Mouse (Mus musculus) spleen, adult 2 months (tissue): Measurements from ENCODE around the gene Cgrrf1. TPM values are rescaled to one million over a fixed set of nuclear protein-coding genes. Genes with fewer than 3 reads are reported as not detected.

Source experiments
- DNase-seq, 2 experiments: peaks; one replicate each; pipeline versions ENCODE4 v3.0.0 to v3.0.0-alpha.2; 2012 to 2021; ENCODE audit warnings: low spot score in 2 of 2, low read depth in 1 of 2
- H3K27ac ChIP-seq: fragments of 200-500 bp; 2 replicates; pipeline ENCODE4 v1.5.1; 2012; ENCODE audit warnings: low read length, inconsistent platforms; ENCODE audit not compliant: insufficient read depth
- H3K27me3 ChIP-seq: fragments of 200-500 bp; 2 replicates; pipeline ENCODE4 v1.6.1; 2012; ENCODE audit warnings: mild to moderate bottlenecking, moderate library complexity, low read length, inconsistent platforms; ENCODE audit not compliant: control insufficient read depth, insufficient read depth
- H3K36me3 ChIP-seq: fragments of 200-500 bp; 2 replicates; pipeline ENCODE4 v1.6.1; 2012; ENCODE audit warnings: mild to moderate bottlenecking, low read length, inconsistent platforms; ENCODE audit not compliant: control insufficient read depth, insufficient read depth
- H3K4me1 ChIP-seq: fragments of 200-500 bp; 2 replicates; pipeline ENCODE4 v1.6.1; 2011; ENCODE audit warnings: inconsistent platforms; ENCODE audit not compliant: control insufficient read depth, insufficient read depth, insufficient read length
- H3K4me3 ChIP-seq: fragments of 200-500 bp; 2 replicates; pipeline ENCODE4 v1.5.1; 2011; ENCODE audit warnings: mild to moderate bottlenecking, inconsistent platforms; ENCODE audit not compliant: insufficient read depth, insufficient read length; ENCODE audit errors: extremely low read depth
- CTCF ChIP-seq: fragments of 200-500 bp; IDR thresholded peaks from 2 replicates; pipeline ENCODE4 v1.5.1; 2011; ENCODE audit warnings: mild to moderate bottlenecking, inconsistent platforms; ENCODE audit not compliant: insufficient read depth, insufficient read length, insufficient replicate concordance; ENCODE audit errors: extremely low read depth
- POLR2A ChIP-seq: fragments of 200-500 bp; IDR thresholded peaks from 2 replicates; pipeline ENCODE4 v1.6.1; 2011; ENCODE audit warnings: low read depth, low read length, inconsistent platforms
- WGBS: fragments of 180-500 bp; shearing (Covaris S2); methylation state at CpG from one replicate; pipeline ENCODE4 v1.1.7; 2018; 5-methylcytosine and 5-hydroxymethylcytosine counted together
- polyA plus RNA-seq: library from polyadenylated mRNA; depleted of rRNA; stranded (reverse); fragments of >200 nt; gene quantifications from 2 replicates; pipeline ENCODE4 v1.2.3, GENCODE M21; 2012

Cgrrf1 gene
- polyA plus RNA-seq, 1 experiment, result 7.3 TPM

GRCm38 (mm10) chr14:46881581-46882430, 49.9 kb downstream of the Cgrrf1 start:
- no peaks in the 10 kb centered on the region for H3K36me3 ChIP-seq
- 26% methylated on average over 40 of the region's 40 CpGs for WGBS
- H3K4me3 ChIP-seq, result peak overlapping the region; percentile 38; the same call in 1 of the 2 replicates
- TF ChIP-seq CTCF, result no peak
- TF ChIP-seq POLR2A, result no peak
- peaks cover 4% of the 10 kb centered on the region for H3K4me1 ChIP-seq
- peak in 1 of 2 experiments; percentile 5 for DNase-seq
- H3K27ac ChIP-seq, result peak overlapping the region; percentile 57; the same call in 1 of the 2 replicates
- H3K27me3 ChIP-seq, result peaks cover 28% of the 10 kb centered on the region

- peak within 1 kb of the TSS; percentile 60; the same call in 1 of the 2 replicates for H3K4me3 ChIP-seq
- H3K27me3 ChIP-seq, result peaks cover 28% of the 10 kb centered on the region
- no peaks in the 10 kb centered on the region for H3K36me3 ChIP-seq
- H3K4me1 ChIP-seq, result peaks cover 4% of the 10 kb centered on the region
- 2% methylated on average over 52 of the region's 54 CpGs for WGBS
- H3K27ac ChIP-seq, result peak within 1 kb of the TSS; percentile 57; the same call in 1 of the 2 replicates
- TF ChIP-seq POLR2A (no peak), CTCF (no peak)
- peak in 1 of 2 experiments; percentile 26 for DNase-seq
Measured at GRCm38 (mm10) chr14:46882431-46883067, 50.6 kb downstream of the Cgrrf1 start, which contains the start of gene Samd4. Samd4 (plus strand) TSS chr14:46882854.

- Histone ChIP-seq H3K4me1 (peaks cover 4% of the 10 kb centered on the region), H3K36me3 (no peaks in the 10 kb centered on the region), H3K27me3 (peaks cover 28% of the 10 kb centered on the region), H3K4me3 (peak overlapping the region; percentile 60; the same call in 1 of the 2 replicates), H3K27ac (peak overlapping the region; percentile 48; the same call in 1 of the 2 replicates)
- peak in 1 of 2 experiments; percentile 4 for DNase-seq
- no peak for TF ChIP-seq POLR2A
- no peak for TF ChIP-seq CTCF
- 2% methylated on average over 67 of the region's 70 CpGs for WGBS
Measured at GRCm38 (mm10) chr14:46883068-46883870, 51.3 kb downstream of the Cgrrf1 start.

- DNase-seq, result peak in 1 of 2 experiments; percentile 5
- Histone ChIP-seq H3K4me3 (peak overlapping the region; percentile 60), H3K4me1 (peaks cover 4% of the 10 kb centered on the region), H3K27ac (no peak overlapping the region), H3K27me3 (peaks cover 28% of the 10 kb centered on the region), H3K36me3 (no peaks in the 10 kb centered on the region)
- 2% methylated on average over 29 of the region's 29 CpGs for WGBS
- TF ChIP-seq POLR2A (no peak), CTCF (no peak)
Measured at GRCm38 (mm10) chr14:46883871-46884441, 52.0 kb downstream of the Cgrrf1 start.

GRCm38 (mm10) chr14:46884701-46885428, 52.9 kb downstream of the Cgrrf1 start:
- TF ChIP-seq CTCF (no peak), POLR2A (no peak)

More at GRCm38 (mm10) chr14:46884701-46885428, 52.9 kb downstream of the Cgrrf1 start:
- Histone ChIP-seq H3K27ac (peak overlapping the region; percentile 39; the same call in 1 of the 2 replicates), H3K36me3 (no peaks in the 10 kb centered on the region), H3K4me3 (peak overlapping the region; percentile 60), H3K4me1 (peaks cover 4% of the 10 kb centered on the region), H3K27me3 (peaks cover 28% of the 10 kb centered on the region)
- WGBS, result 1% methylated on average over 48 of the region's 52 CpGs
- peak in 1 of 2 experiments; percentile 6 for DNase-seq
